Mouse (Mus musculus): Measurements from ENCODE around the gene Ssh2. TPM values are rescaled to one million over a fixed set of nuclear protein-coding genes. Genes with fewer than 3 reads are reported as not detected.
A peak's percentile ranks its signal among the peaks of the same experiment; 100 is the strongest.

The Ssh2 gene
- 6.0 and 6.1 TPM in 2 replicates for polyA plus RNA-seq (2011; ENCODE audit: insufficient read depth, insufficient read length, low read depth, missing spikeins)

DNA sequence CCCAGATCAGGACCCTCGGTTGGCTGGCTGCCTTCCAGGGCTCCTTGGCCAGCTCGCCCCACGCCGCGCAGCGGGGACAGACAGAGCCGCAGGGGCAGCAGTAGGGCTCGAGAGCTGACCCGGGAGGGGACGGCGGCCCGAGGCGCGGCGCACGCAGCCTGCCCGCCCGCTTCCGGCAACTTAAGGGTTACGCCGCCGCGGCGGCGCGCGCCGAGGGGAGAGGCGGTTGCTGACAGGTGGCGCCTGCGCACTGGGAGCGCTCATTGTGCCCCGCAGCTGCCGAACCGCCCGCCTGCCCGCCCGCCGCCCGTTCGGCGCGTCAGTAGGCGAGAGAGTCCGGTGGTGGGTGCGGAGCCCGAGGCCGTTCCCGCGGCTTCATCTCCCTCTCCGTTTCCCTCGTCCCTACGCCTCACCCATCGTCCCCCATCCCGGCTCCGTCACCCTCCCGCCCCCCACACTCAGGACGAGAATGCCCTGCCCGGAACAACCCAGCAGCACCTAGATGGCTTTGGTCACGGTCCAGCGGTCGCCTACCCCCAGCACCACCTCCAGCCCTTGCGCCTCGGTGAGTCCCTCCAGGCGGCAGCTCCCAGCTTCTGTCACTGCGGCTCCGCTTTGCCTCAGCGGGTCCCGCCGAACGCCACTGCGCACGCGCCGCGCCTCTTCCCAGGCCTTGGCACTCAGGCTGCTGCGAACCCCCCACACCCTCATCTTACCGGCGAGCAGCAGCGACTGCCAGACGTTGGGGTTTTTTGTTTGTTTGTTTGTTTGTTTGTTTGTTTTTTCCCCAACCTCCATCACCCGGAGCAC, at the start of gene Ssh2:
Ssh2 (plus strand) TSS at position 337 of the 810 bp plus-strand sequence.
- no peaks in the 10 kb centered on the region for H3K9me3 ChIP-seq (replicated peaks; ENCODE audit: control insufficient read depth, insufficient read depth, low read length, poor library complexity, severe bottlenecking)
- H3K4me3 ChIP-seq (ENCODE audit: low read depth, low read length) = peak within 1 kb of the TSS; percentile 87
- no peak within 1 kb of the TSS for H3K27ac ChIP-seq (ENCODE audit: insufficient read depth, low read length)
- H3K9ac ChIP-seq (ENCODE audit: low read depth, poor library complexity, severe bottlenecking) = peak within 1 kb of the TSS; percentile 94
- TF ChIP-seq CTCF (IDR thresholded peaks at IDR 0.05; ENCODE audit: low read depth, low read length) (no peak), EP300 (IDR thresholded peaks at IDR 0.05; ENCODE audit: insufficient read depth, low read depth, low read length) (no peak), POLR2A (IDR thresholded peaks at IDR 0.05; ENCODE audit: insufficient read depth, low read length) (no peak)
- H3K4me1 ChIP-seq (ENCODE audit: control insufficient read depth, insufficient read depth, low read length) = no peaks in the 10 kb centered on the region
- no peaks in the 10 kb centered on the region for H3K36me3 ChIP-seq (ENCODE audit: control insufficient read depth, insufficient read depth, low read length, poor library complexity, severe bottlenecking)
- H3K27me3 ChIP-seq (ENCODE audit: control insufficient read depth, insufficient read depth, low read length, poor library complexity, severe bottlenecking) = no peaks in the 10 kb centered on the region

DNA sequence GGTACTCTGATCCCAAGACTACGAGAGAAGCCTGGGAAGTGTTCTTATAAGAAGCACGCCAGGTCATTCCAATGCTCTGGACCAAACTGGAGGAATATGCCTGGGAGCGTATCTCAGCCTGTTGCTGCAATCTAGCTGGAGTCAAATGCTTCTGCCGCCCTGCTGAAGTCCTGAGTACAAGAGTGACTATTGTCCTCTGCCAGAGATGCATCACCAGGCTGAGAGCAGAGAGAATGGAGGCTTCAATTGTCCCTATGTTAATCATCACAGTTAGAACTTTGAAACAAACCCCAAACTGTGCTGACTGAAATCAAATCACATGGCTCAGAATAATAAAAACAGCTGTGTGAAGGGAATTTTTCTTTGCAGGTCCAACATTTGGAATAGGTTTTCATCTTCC, 42.4 kb upstream of the Ssh2 start:
- Histone ChIP-seq H3K27me3 (ENCODE audit: control insufficient read depth, insufficient read depth, low read length, poor library complexity, severe bottlenecking) (0 out of 2 replicates have a peak, but pooled peaks cover 1% of the 10 kb centered on the region), H3K4me3 (ENCODE audit: low read depth, low read length) (no peak overlapping the region), H3K27ac (ENCODE audit: insufficient read depth, low read length) (no peak overlapping the region), H3K9me3 (replicated peaks; ENCODE audit: control insufficient read depth, insufficient read depth, low read length, poor library complexity, severe bottlenecking) (no peaks in the 10 kb centered on the region), H3K36me3 (ENCODE audit: control insufficient read depth, insufficient read depth, low read length, poor library complexity, severe bottlenecking) (no peaks in the 10 kb centered on the region), H3K9ac (ENCODE audit: low read depth, poor library complexity, severe bottlenecking) (no peak overlapping the region), H3K4me1 (ENCODE audit: control insufficient read depth, insufficient read depth, low read length) (no peaks in the 10 kb centered on the region)
- TF ChIP-seq POLR2A (IDR thresholded peaks at IDR 0.05; ENCODE audit: insufficient read depth, low read length) (no peak), CTCF (IDR thresholded peaks at IDR 0.05; ENCODE audit: low read depth, low read length) (no peak), EP300 (IDR thresholded peaks at IDR 0.05; ENCODE audit: insufficient read depth, low read depth, low read length) (no peak)

DNA sequence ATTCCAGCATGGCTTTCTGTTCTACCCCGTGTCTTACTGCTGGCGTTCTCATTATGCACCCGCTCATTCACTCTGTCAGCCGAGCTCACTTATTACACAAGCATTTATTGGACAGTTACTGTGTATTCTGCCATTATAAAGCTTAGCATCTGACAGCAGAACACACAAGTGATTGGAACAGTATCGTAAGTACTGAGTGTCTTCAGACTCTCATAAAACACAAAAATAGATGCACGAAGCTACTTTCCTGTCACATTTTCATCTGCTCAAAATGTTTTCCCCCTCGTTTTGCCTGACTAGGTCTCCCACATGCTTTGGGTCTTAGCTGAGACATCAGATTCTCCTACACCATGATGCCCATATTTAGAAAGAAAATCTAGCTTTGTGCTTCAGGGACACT, 41.6 kb upstream of the Ssh2 start:
- no peaks in the 10 kb centered on the region for H3K27me3 ChIP-seq (ENCODE audit: control insufficient read depth, insufficient read depth, low read length, poor library complexity, severe bottlenecking)
- no peak overlapping the region for H3K4me3 ChIP-seq (ENCODE audit: low read depth, low read length)
- H3K27ac ChIP-seq (ENCODE audit: insufficient read depth, low read length) = no peak overlapping the region
- H3K36me3 ChIP-seq (ENCODE audit: control insufficient read depth, insufficient read depth, low read length, poor library complexity, severe bottlenecking) = no peaks in the 10 kb centered on the region
- H3K9ac ChIP-seq (ENCODE audit: low read depth, poor library complexity, severe bottlenecking) = no peak overlapping the region
- H3K4me1 ChIP-seq (ENCODE audit: control insufficient read depth, insufficient read depth, low read length) = no peaks in the 10 kb centered on the region
- TF ChIP-seq CTCF (IDR thresholded peaks at IDR 0.05; ENCODE audit: low read depth, low read length) (no peak), POLR2A (IDR thresholded peaks at IDR 0.05; ENCODE audit: insufficient read depth, low read length) (no peak), EP300 (IDR thresholded peaks at IDR 0.05; ENCODE audit: insufficient read depth, low read depth, low read length) (no peak)
- H3K9me3 ChIP-seq (replicated peaks; ENCODE audit: control insufficient read depth, insufficient read depth, low read length, poor library complexity, severe bottlenecking) = no peaks in the 10 kb centered on the region

DNA sequence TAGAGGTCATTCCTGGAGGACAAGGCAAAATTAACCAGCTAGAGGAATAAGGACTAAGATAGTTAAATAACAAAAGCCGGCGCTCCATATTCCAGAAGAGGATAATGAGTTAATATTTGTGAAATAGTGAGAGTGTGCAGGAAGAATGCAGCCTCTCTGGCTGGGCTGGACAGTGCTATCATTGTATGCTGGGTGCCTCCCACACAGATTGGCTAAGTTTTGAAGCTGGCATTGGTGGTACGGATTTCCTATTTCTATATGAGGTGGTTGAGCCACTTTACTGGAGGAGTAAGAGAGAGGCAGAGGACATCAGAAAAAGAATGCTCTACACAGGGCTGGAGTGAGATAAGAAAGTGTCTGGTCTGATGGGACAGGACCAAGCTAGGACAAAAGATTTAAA, 36.3 kb upstream of the Ssh2 start:
- H3K27ac ChIP-seq (ENCODE audit: insufficient read depth, low read length) = no peak overlapping the region
- H3K9me3 ChIP-seq (replicated peaks; ENCODE audit: control insufficient read depth, insufficient read depth, low read length, poor library complexity, severe bottlenecking) = no peaks in the 10 kb centered on the region
- no peak for TF ChIP-seq EP300 (IDR thresholded peaks at IDR 0.05; ENCODE audit: insufficient read depth, low read depth, low read length)
- TF ChIP-seq POLR2A (IDR thresholded peaks at IDR 0.05; ENCODE audit: insufficient read depth, low read length) = no peak
- TF ChIP-seq CTCF (IDR thresholded peaks at IDR 0.05; ENCODE audit: low read depth, low read length) = no peak

DNA sequence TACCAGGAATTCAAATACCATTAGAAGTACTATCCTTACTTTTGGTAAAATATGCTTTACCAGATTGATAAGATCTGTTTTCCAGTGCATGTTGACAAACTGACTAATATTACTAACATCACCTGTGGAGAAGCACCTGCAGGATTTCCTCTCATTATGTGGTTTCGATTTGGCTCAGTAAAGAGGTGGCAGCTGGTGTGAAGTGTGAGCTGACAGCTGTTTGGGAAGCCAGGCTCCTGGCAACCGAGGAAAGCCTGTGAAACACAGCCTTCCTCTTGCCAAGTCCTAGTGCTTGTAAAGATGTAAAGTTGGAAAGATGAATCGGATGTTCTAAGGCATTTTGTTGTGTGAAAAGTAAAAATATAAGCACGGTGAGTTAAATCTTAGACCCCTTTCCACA, 35.2 kb upstream of the Ssh2 start:
- Histone ChIP-seq H3K27ac (ENCODE audit: insufficient read depth, low read length) (no peak overlapping the region), H3K36me3 (ENCODE audit: control insufficient read depth, insufficient read depth, low read length, poor library complexity, severe bottlenecking) (no peaks in the 10 kb centered on the region), H3K4me3 (ENCODE audit: low read depth, low read length) (no peak overlapping the region), H3K9ac (ENCODE audit: low read depth, poor library complexity, severe bottlenecking) (no peak overlapping the region), H3K9me3 (replicated peaks; ENCODE audit: control insufficient read depth, insufficient read depth, low read length, poor library complexity, severe bottlenecking) (no peaks in the 10 kb centered on the region), H3K4me1 (ENCODE audit: control insufficient read depth, insufficient read depth, low read length) (no peaks in the 10 kb centered on the region), H3K27me3 (ENCODE audit: control insufficient read depth, insufficient read depth, low read length, poor library complexity, severe bottlenecking) (no peaks in the 10 kb centered on the region)
- TF ChIP-seq CTCF (IDR thresholded peaks at IDR 0.05; ENCODE audit: low read depth, low read length) = no peak
- TF ChIP-seq EP300 (IDR thresholded peaks at IDR 0.05; ENCODE audit: insufficient read depth, low read depth, low read length) = no peak
- TF ChIP-seq POLR2A (IDR thresholded peaks at IDR 0.05; ENCODE audit: insufficient read depth, low read length) = no peak

More for the DNA sequence above, 36.3 kb upstream of the Ssh2 start:
- Histone ChIP-seq H3K9ac (ENCODE audit: low read depth, poor library complexity, severe bottlenecking) (no peak overlapping the region), H3K36me3 (ENCODE audit: control insufficient read depth, insufficient read depth, low read length, poor library complexity, severe bottlenecking) (no peaks in the 10 kb centered on the region), H3K27me3 (ENCODE audit: control insufficient read depth, insufficient read depth, low read length, poor library complexity, severe bottlenecking) (no peaks in the 10 kb centered on the region), H3K4me3 (ENCODE audit: low read depth, low read length) (no peak overlapping the region), H3K4me1 (ENCODE audit: control insufficient read depth, insufficient read depth, low read length) (no peaks in the 10 kb centered on the region)

DNA sequence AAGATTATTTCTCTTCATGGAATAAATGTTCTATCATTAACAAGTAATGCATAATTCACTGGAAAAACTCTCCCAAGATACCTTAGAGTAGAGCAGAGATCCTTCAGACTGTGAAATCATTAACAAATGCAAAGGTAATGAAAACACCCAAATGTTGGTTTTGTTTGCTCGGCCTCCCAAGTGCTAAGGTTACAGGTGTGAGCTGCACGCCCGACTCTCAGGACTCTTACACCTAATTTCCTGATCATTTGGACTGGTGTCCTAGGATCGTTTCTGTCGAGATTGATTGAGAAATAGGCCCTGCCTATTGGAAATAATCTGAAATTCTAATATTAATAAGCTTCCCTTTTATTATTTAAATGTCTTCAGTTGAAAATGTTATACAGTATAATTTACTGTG, 34.6 kb upstream of the Ssh2 start:
- Histone ChIP-seq H3K9me3 (replicated peaks; ENCODE audit: control insufficient read depth, insufficient read depth, low read length, poor library complexity, severe bottlenecking) (no peaks in the 10 kb centered on the region), H3K4me1 (ENCODE audit: control insufficient read depth, insufficient read depth, low read length) (no peaks in the 10 kb centered on the region), H3K36me3 (ENCODE audit: control insufficient read depth, insufficient read depth, low read length, poor library complexity, severe bottlenecking) (no peaks in the 10 kb centered on the region), H3K4me3 (ENCODE audit: low read depth, low read length) (no peak overlapping the region), H3K27me3 (ENCODE audit: control insufficient read depth, insufficient read depth, low read length, poor library complexity, severe bottlenecking) (no peaks in the 10 kb centered on the region), H3K27ac (ENCODE audit: insufficient read depth, low read length) (no peak overlapping the region), H3K9ac (ENCODE audit: low read depth, poor library complexity, severe bottlenecking) (no peak overlapping the region)
- TF ChIP-seq CTCF (IDR thresholded peaks at IDR 0.05; ENCODE audit: low read depth, low read length) (no peak), EP300 (IDR thresholded peaks at IDR 0.05; ENCODE audit: insufficient read depth, low read depth, low read length) (no peak), POLR2A (IDR thresholded peaks at IDR 0.05; ENCODE audit: insufficient read depth, low read length) (no peak)
